Mouse (Mus musculus) intestine, embryonic 15.5 days (tissue): ENCODE data around the gene Slc12a9. TPM values are rescaled to one million over a fixed set of nuclear protein-coding genes. Genes with fewer than 3 reads are reported as not detected.
A peak's percentile ranks its signal among the peaks of the same experiment; 100 is the strongest.

Experiments used
- ATAC-seq: fragments of 200-750 bp; cut with Nextera tagmentation; 2 replicates; pipeline ENCODE4 v1.8.0; 2017; ENCODE audit warnings: moderate TSS enrichment, moderate library complexity
- H3K27ac ChIP-seq: fragments of 300-500 bp; sonication (generic); 2 replicates; pipeline ENCODE4 v1.5.1; 2015; ENCODE audit warnings: mild to moderate bottlenecking, inconsistent platforms
- H3K27me3 ChIP-seq: fragments of 300-500 bp; sonication (generic); replicated peaks from 2 replicates; pipeline ENCODE4 v1.6.1; 2015; ENCODE audit warnings: inconsistent platforms
- H3K36me3 ChIP-seq: fragments of 300-500 bp; sonication (generic); 2 replicates; pipeline ENCODE4 v1.6.1; 2015; ENCODE audit warnings: inconsistent platforms
- H3K4me1 ChIP-seq: fragments of 300-500 bp; sonication (generic); replicated peaks from 2 replicates; pipeline ENCODE4 v1.6.1; 2015; ENCODE audit warnings: inconsistent platforms
- H3K4me2 ChIP-seq: fragments of 300-500 bp; sonication (generic); replicated peaks from 2 replicates; pipeline ENCODE4 v1.6.1; 2015; ENCODE audit warnings: mild to moderate bottlenecking, inconsistent platforms
- H3K4me3 ChIP-seq: fragments of 300-500 bp; sonication (generic); replicated peaks from 2 replicates; pipeline ENCODE4 v1.5.1; 2015; ENCODE audit warnings: inconsistent platforms
- H3K9ac ChIP-seq: fragments of 300-500 bp; sonication (generic); 2 replicates; pipeline ENCODE4 v1.6.1; 2015; ENCODE audit warnings: inconsistent platforms
- H3K9me3 ChIP-seq: fragments of 300-500 bp; sonication (generic); 2 replicates; pipeline ENCODE4 v1.6.1; 2016; ENCODE audit warnings: inconsistent platforms
- WGBS: fragments of 180-500 bp; shearing (Covaris S2); methylation state at CpG from one replicate; pipeline ENCODE4 v1.1.7; 2015; 5-methylcytosine and 5-hydroxymethylcytosine counted together
- polyA plus RNA-seq: library from polyadenylated mRNA; unstranded; fragments of >200 nt; fragmentation: Nextera tagmentation; extraction: Ambion mirVana; gene quantifications from 2 replicates; pipeline ENCODE4 v1.2.1, GENCODE M21; 2015

Slc12a9 gene
- polyA plus RNA-seq, 1 experiment from 2014 or later, result 14.3 TPM

- no peaks in the 10 kb centered on the region for H3K9me3 ChIP-seq
- no peak overlapping the region for H3K9ac ChIP-seq
- H3K27me3 ChIP-seq, result no peaks in the 10 kb centered on the region
- no peak overlapping the region for H3K4me2 ChIP-seq
- peaks cover 9% of the 10 kb centered on the region; the same call in 1 of the 2 replicates for H3K4me1 ChIP-seq
- H3K4me3 ChIP-seq, result no peak overlapping the region
- ATAC-seq, result 0 out of 2 replicates have a peak, but pooled peaks have one; percentile 24
- H3K36me3 ChIP-seq, result no peaks in the 10 kb centered on the region
- H3K27ac ChIP-seq, result no peak overlapping the region
- 88% methylated on average over 11 of the region's 11 CpGs for WGBS
Measured at GRCm38 (mm10) chr5:137264787-137265186, 68.6 kb downstream of the Slc12a9 start.

Other genes with a start within 250 kb of the Slc12a9 start
- 7.5 and 8.4 TPM in 2 replicates for gene Trim56, start 217.4 kb downstream of the Slc12a9 start, polyA plus RNA-seq
- 3.8 and 4.6 TPM in 2 replicates for gene Muc3, start 184.3 kb downstream of the Slc12a9 start, polyA plus RNA-seq
- 15.3 and 15.4 TPM in 2 replicates for gene Muc3a, start 121.2 kb downstream of the Slc12a9 start, polyA plus RNA-seq
- 9.5 and 9.7 TPM in 2 replicates for gene Ache, start 46.1 kb downstream of the Slc12a9 start, polyA plus RNA-seq
- 7.8 and 8.5 TPM in 2 replicates for gene Ufsp1, start 39.0 kb downstream of the Slc12a9 start, polyA plus RNA-seq
- gene Srrt, start 25.9 kb downstream of the Slc12a9 start, polyA plus RNA-seq, result 117 and 120 TPM in 2 replicates
- 63.9 and 64.8 TPM in 2 replicates for gene Trip6, start 19.2 kb downstream of the Slc12a9 start, polyA plus RNA-seq
- 36.7 and 37.6 TPM in 2 replicates for gene Ephb4, start 16.5 kb upstream of the Slc12a9 start, polyA plus RNA-seq
- 0.52 and 0.93 TPM in 2 replicates for gene Zan, start 143.5 kb upstream of the Slc12a9 start, polyA plus RNA-seq
- gene Pop7, start 168.9 kb upstream of the Slc12a9 start, polyA plus RNA-seq, result 60.4 and 64.2 TPM in 2 replicates
- gene Gigyf1, start 185.0 kb upstream of the Slc12a9 start, polyA plus RNA-seq, result 8.4 and 10.4 TPM in 2 replicates
- gene Epo, start 199.6 kb upstream of the Slc12a9 start, polyA plus RNA-seq, result 0.42 and 0.63 TPM in 2 replicates
- gene Gnb2, start 199.9 kb upstream of the Slc12a9 start, polyA plus RNA-seq, result 341 and 386 TPM in 2 replicates
- 4.5 and 6.0 TPM in 2 replicates for gene Actl6b, start 219.9 kb upstream of the Slc12a9 start, polyA plus RNA-seq
- gene Tfr2, start 236.2 kb upstream of the Slc12a9 start, polyA plus RNA-seq, result 0.97 and 1.1 TPM in 2 replicates